8 mouse cellular contexts compared by ENCODE assay signal in genomic region chr7:51434865-51435264, GRCm38 (mm10).
DNase-seq lines count a peak whose midpoint lies in the region; ATAC-seq lines count a peak whose summit lies in the region.

No protein-coding gene starts in this region.

- ATAC-seq in liver, embryonic 11.5 days (replicated peaks; ENCODE audit: low FRiP score): no peak
- ATAC-seq in frontal cortex, adult (ENCODE audit: low TSS enrichment): peak; percentile 78
- no peak for ATAC-seq in inflammation-experienced regulatory T-cells, adult 6 months

- peak; percentile 15 for DNase-seq in cerebellum, adult 11 months
- no peak for DNase-seq in cerebellum, adult 11-12 months
- DNase-seq in liver: peak; percentile 9
- no peak for DNase-seq in liver, embryonic 11.5 days (ENCODE audit: low spot score)
- peak; percentile 5 for DNase-seq in c-Kit-positive CD71-positive TER-119-positive erythroid progenitor cells, embryonic 14.5 days (ENCODE audit: low spot score)
- peak; percentile 22 for DNase-seq in lung, postnatal 36 days

- no peaks in the 10 kb centered on the region for H3K9me3 ChIP-seq in liver, embryonic 11.5 days (ENCODE audit: control insufficient read depth, low read length)

- H3K27me3 ChIP-seq in liver, embryonic 11.5 days (replicated peaks; ENCODE audit: control insufficient read depth, insufficient read depth, low read length): no peaks in the 10 kb centered on the region

- H3K27ac ChIP-seq in liver, embryonic 11.5 days (ENCODE audit: low read depth, low read length): no peak overlapping the region

- no peak overlapping the region for H3K4me2 ChIP-seq in liver, embryonic 11.5 days

- no peak overlapping the region for H3K4me3 ChIP-seq in liver, embryonic 11.5 days (ENCODE audit: low read depth, low read length)

- no peak overlapping the region for H3K9ac ChIP-seq in liver, embryonic 11.5 days (ENCODE audit: low read depth, low read length)

- no peaks in the 10 kb centered on the region for H3K4me1 ChIP-seq in liver, embryonic 11.5 days (replicated peaks; ENCODE audit: control insufficient read depth, insufficient read depth, low read length)

- no peaks in the 10 kb centered on the region for H3K36me3 ChIP-seq in liver, embryonic 11.5 days (ENCODE audit: control insufficient read depth, insufficient read depth, low read length)

Comparison
In these comparisons a context has a peak if more than half of its experiments do, and no peak if none do; other contexts are left out.
1. DNase-seq: peak in cerebellum, adult 11 months (single experiment), liver (single experiment), c-Kit-positive CD71-positive TER-119-positive erythroid progenitor cells, embryonic 14.5 days (single experiment) and lung, postnatal 36 days (single experiment); none in cerebellum, adult 11-12 months (single experiment) and liver, embryonic 11.5 days (single experiment).